ENCODE assay signal across 15 mouse cellular contexts in the genomic region with DNA sequence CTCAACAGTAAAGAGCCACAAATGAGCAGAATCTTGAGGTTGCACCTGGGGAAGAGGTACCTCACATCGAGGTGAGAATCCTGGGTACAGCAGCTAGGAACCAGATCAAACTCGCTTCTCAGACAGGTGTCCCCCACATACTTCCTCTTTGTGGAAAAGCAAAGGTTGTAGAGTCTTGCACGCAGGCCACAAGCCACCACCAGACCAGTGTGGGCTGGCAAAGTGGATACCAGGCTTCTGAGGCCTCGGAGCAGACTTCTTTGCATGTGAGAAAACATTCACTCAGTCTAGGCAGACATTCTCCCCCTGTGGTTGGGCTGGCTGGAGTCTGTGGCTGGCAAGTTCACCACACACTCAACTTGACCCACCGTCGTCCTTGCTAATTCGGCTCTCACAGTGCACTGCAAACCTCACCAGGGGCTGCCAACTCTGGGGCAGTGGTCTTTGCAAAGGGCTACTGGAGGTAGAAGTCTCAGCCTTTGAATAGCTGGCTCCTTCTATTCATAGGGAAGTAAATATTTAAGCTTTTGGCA.
DNase-seq lines count a peak whose midpoint lies in the region; ATAC-seq lines count a peak whose summit lies in the region.
"Had no signal": no experiment of that assay in that cellular context is flagged by ENCODE, and none has a peak within 500 bp of the region (broad histone marks: within the 10 kb centered on the region; RNA-seq: fewer than 3 reads in every experiment).

No protein-coding gene starts in this region.

- H3K27me3 ChIP-seq in kidney, embryonic 15.5 days: no peaks in the 10 kb centered on the region
- H3K27me3 ChIP-seq in neural tube, embryonic 15.5 days (replicated peaks): no peaks in the 10 kb centered on the region
- H3K27me3 ChIP-seq: neural tube, embryonic 13.5 days had no signal

- 87% methylated on average over 7 of the region's 7 CpGs for WGBS in kidney, embryonic 15.5 days
- WGBS in neural tube, embryonic 15.5 days: 85% methylated on average over 7 of the region's 7 CpGs

- peak overlapping the region; percentile 64; the same call in 1 of the 2 replicates for H3K27ac ChIP-seq in kidney, embryonic 15.5 days
- 0 out of 2 replicates have a peak overlapping the region, but pooled peaks have one; percentile 4 for H3K27ac ChIP-seq in neural tube, embryonic 15.5 days (replicated peaks)
- H3K27ac ChIP-seq: heart, embryonic 10.5 days; macrophage had no signal

- no peak for DNase-seq in kidney, postnatal 14 days
- no peak for DNase-seq in neural tube, embryonic 10.5 days (ENCODE audit: extremely low spot score, low spot score)
- DNase-seq in cerebellum, postnatal 4 days (ENCODE audit: low spot score in 2 of 2): no peak
- DNase-seq: adrenal gland, postnatal 10 days; forebrain, postnatal 0 days; heart, postnatal 36 days; kidney, adult 2 months had no signal

- no peaks in the 10 kb centered on the region for H3K9me3 ChIP-seq in kidney, embryonic 15.5 days (replicated peaks)
- H3K9me3 ChIP-seq in neural tube, embryonic 15.5 days (replicated peaks): no peaks in the 10 kb centered on the region
- H3K9me3 ChIP-seq: heart, embryonic 10.5 days; neural tube, embryonic 13.5 days had no signal

- H3K4me1 ChIP-seq in kidney, embryonic 15.5 days: peaks cover 92% of the 10 kb centered on the region
- peaks cover 56% of the 10 kb centered on the region for H3K4me1 ChIP-seq in neural tube, embryonic 15.5 days

- no peak overlapping the region for H3K4me3 ChIP-seq in kidney, embryonic 15.5 days (replicated peaks)
- no peak overlapping the region for H3K4me3 ChIP-seq in neural tube, embryonic 15.5 days (replicated peaks)
- H3K4me3 ChIP-seq: heart, embryonic 10.5 days; neural tube, embryonic 13.5 days had no signal

- H3K9ac ChIP-seq in kidney, embryonic 15.5 days: no peak overlapping the region
- H3K9ac ChIP-seq in neural tube, embryonic 15.5 days (replicated peaks): no peak overlapping the region
- H3K9ac ChIP-seq: forebrain, postnatal 0 days; neural tube, embryonic 13.5 days had no signal

- no peak for ATAC-seq in kidney, embryonic 15.5 days (replicated peaks; ENCODE audit: low FRiP score)
- no peak for ATAC-seq in neural tube, embryonic 15.5 days (ENCODE audit: low FRiP score)
- ATAC-seq in megakaryocyte, adult 5-6 weeks (ENCODE audit: poor library complexity, severe bottlenecking): peak; percentile 57
- no peak for ATAC-seq in monocyte, adult 5-6 weeks (replicated peaks; ENCODE audit: insufficient number of reproducible peaks, low FRiP score, low TSS enrichment, poor library complexity, severe bottlenecking)
- ATAC-seq: forebrain, postnatal 0 days had no signal

- H3K36me3 ChIP-seq in kidney, embryonic 15.5 days: no peaks in the 10 kb centered on the region
- H3K36me3 ChIP-seq in neural tube, embryonic 15.5 days: no peaks in the 10 kb centered on the region
- H3K36me3 ChIP-seq: G1E; heart, embryonic 10.5 days; neural tube, embryonic 13.5 days had no signal

- H3K4me2 ChIP-seq in kidney, embryonic 15.5 days: no peak overlapping the region
- H3K4me2 ChIP-seq in neural tube, embryonic 15.5 days: no peak overlapping the region
- H3K4me2 ChIP-seq: neural tube, embryonic 13.5 days had no signal
